Mouse (Mus musculus): ENCODE measurements around the gene Camkmt. TPM values are rescaled to one million over a fixed set of nuclear protein-coding genes. Genes with fewer than 3 reads are reported as not detected.

The Camkmt gene
- polyA plus RNA-seq, 1 experiment = 4.8 TPM

- TF ChIP-seq CTCF (IDR thresholded peaks at IDR 0.05; ENCODE audit: control insufficient read depth, insufficient read depth, insufficient replicate concordance, low read depth, low read length) = no peak
- TF ChIP-seq POLR2A (IDR thresholded peaks at IDR 0.05; ENCODE audit: control insufficient read depth, low read depth, low read length) = no peak
- Histone ChIP-seq H3K4me3 (ENCODE audit: control insufficient read depth, low read depth, low read length) (no peak overlapping the region), H3K27ac (ENCODE audit: control insufficient read depth, insufficient read depth, low read depth, low read length) (no peak overlapping the region), H3K36me3 (ENCODE audit: control insufficient read depth, insufficient read depth, low read length) (no peaks in the 10 kb centered on the region), H3K4me1 (ENCODE audit: control insufficient read depth, insufficient read depth, low read length) (peaks cover 12% of the 10 kb centered on the region), H3K27me3 (ENCODE audit: control insufficient read depth, insufficient read depth, low read length) (peaks cover 10% of the 10 kb centered on the region)
Measured at GRCm38 (mm10) chr17:85483086-85483485, 392.7 kb downstream of the Camkmt start.

- Histone ChIP-seq H3K27ac (ENCODE audit: control insufficient read depth, insufficient read depth, low read depth, low read length) (no peak overlapping the region), H3K4me3 (ENCODE audit: control insufficient read depth, low read depth, low read length) (no peak overlapping the region), H3K4me1 (ENCODE audit: control insufficient read depth, insufficient read depth, low read length) (peaks cover 12% of the 10 kb centered on the region), H3K27me3 (ENCODE audit: control insufficient read depth, insufficient read depth, low read length) (peaks cover 10% of the 10 kb centered on the region), H3K36me3 (ENCODE audit: control insufficient read depth, insufficient read depth, low read length) (no peaks in the 10 kb centered on the region)
- no peak for TF ChIP-seq POLR2A (IDR thresholded peaks at IDR 0.05; ENCODE audit: control insufficient read depth, low read depth, low read length)
- TF ChIP-seq CTCF (IDR thresholded peaks at IDR 0.05; ENCODE audit: control insufficient read depth, insufficient read depth, insufficient replicate concordance, low read depth, low read length) = no peak
Measured at GRCm38 (mm10) chr17:85484015-85484414, 393.7 kb downstream of the Camkmt start.

- TF ChIP-seq CTCF (IDR thresholded peaks at IDR 0.05; ENCODE audit: control insufficient read depth, insufficient read depth, insufficient replicate concordance, low read depth, low read length) = no peak
- Histone ChIP-seq H3K36me3 (ENCODE audit: control insufficient read depth, insufficient read depth, low read length) (no peaks in the 10 kb centered on the region), H3K27ac (ENCODE audit: control insufficient read depth, insufficient read depth, low read depth, low read length) (no peak overlapping the region), H3K4me1 (ENCODE audit: control insufficient read depth, insufficient read depth, low read length) (peaks cover 12% of the 10 kb centered on the region), H3K27me3 (ENCODE audit: control insufficient read depth, insufficient read depth, low read length) (peaks cover 10% of the 10 kb centered on the region), H3K4me3 (ENCODE audit: control insufficient read depth, low read depth, low read length) (no peak overlapping the region)
Measured at GRCm38 (mm10) chr17:85484526-85484925, 394.2 kb downstream of the Camkmt start.

- TF ChIP-seq POLR2A (IDR thresholded peaks at IDR 0.05; ENCODE audit: control insufficient read depth, low read depth, low read length) (no peak), CTCF (IDR thresholded peaks at IDR 0.05; ENCODE audit: control insufficient read depth, insufficient read depth, insufficient replicate concordance, low read depth, low read length) (no peak)
Measured at GRCm38 (mm10) chr17:85485065-85485945, 395.0 kb downstream of the Camkmt start.

GRCm38 (mm10) chr17:85485946-85486533 lies 395.7 kb downstream of the Camkmt start:
- Histone ChIP-seq H3K27ac (ENCODE audit: control insufficient read depth, insufficient read depth, low read depth, low read length) (no peak overlapping the region), H3K27me3 (ENCODE audit: control insufficient read depth, insufficient read depth, low read length) (peaks cover 10% of the 10 kb centered on the region), H3K4me3 (ENCODE audit: control insufficient read depth, low read depth, low read length) (no peak overlapping the region; the same call in 1 of the 2 replicates), H3K4me1 (ENCODE audit: control insufficient read depth, insufficient read depth, low read length) (peaks cover 12% of the 10 kb centered on the region), H3K36me3 (ENCODE audit: control insufficient read depth, insufficient read depth, low read length) (no peaks in the 10 kb centered on the region)
- TF ChIP-seq POLR2A (IDR thresholded peaks at IDR 0.05; ENCODE audit: control insufficient read depth, low read depth, low read length) = no peak
- no peak for TF ChIP-seq CTCF (IDR thresholded peaks at IDR 0.05; ENCODE audit: control insufficient read depth, insufficient read depth, insufficient replicate concordance, low read depth, low read length)

More at GRCm38 (mm10) chr17:85485065-85485945, 395.0 kb downstream of the Camkmt start:
- Histone ChIP-seq H3K4me3 (ENCODE audit: control insufficient read depth, low read depth, low read length) (no peak overlapping the region; the same call in 1 of the 2 replicates), H3K4me1 (ENCODE audit: control insufficient read depth, insufficient read depth, low read length) (peaks cover 12% of the 10 kb centered on the region), H3K27ac (ENCODE audit: control insufficient read depth, insufficient read depth, low read depth, low read length) (no peak overlapping the region), H3K36me3 (ENCODE audit: control insufficient read depth, insufficient read depth, low read length) (no peaks in the 10 kb centered on the region), H3K27me3 (ENCODE audit: control insufficient read depth, insufficient read depth, low read length) (peaks cover 10% of the 10 kb centered on the region)

- no peak for TF ChIP-seq CTCF (IDR thresholded peaks at IDR 0.05; ENCODE audit: control insufficient read depth, insufficient read depth, insufficient replicate concordance, low read depth, low read length)
- Histone ChIP-seq H3K27ac (ENCODE audit: control insufficient read depth, insufficient read depth, low read depth, low read length) (no peak overlapping the region), H3K4me1 (ENCODE audit: control insufficient read depth, insufficient read depth, low read length) (peaks cover 12% of the 10 kb centered on the region), H3K4me3 (ENCODE audit: control insufficient read depth, low read depth, low read length) (peak overlapping the region; percentile 24), H3K27me3 (ENCODE audit: control insufficient read depth, insufficient read depth, low read length) (peaks cover 10% of the 10 kb centered on the region), H3K36me3 (ENCODE audit: control insufficient read depth, insufficient read depth, low read length) (no peaks in the 10 kb centered on the region)
Measured at GRCm38 (mm10) chr17:85486585-85487480, 396.5 kb downstream of the Camkmt start.

- peaks cover 12% of the 10 kb centered on the region for H3K4me1 ChIP-seq (ENCODE audit: control insufficient read depth, insufficient read depth, low read length)
- H3K27ac ChIP-seq (ENCODE audit: control insufficient read depth, insufficient read depth, low read depth, low read length) = no peak overlapping the region
- H3K27me3 ChIP-seq (ENCODE audit: control insufficient read depth, insufficient read depth, low read length) = peaks cover 10% of the 10 kb centered on the region
- no peak overlapping the region for H3K4me3 ChIP-seq (ENCODE audit: control insufficient read depth, low read depth, low read length)
- no peak for TF ChIP-seq POLR2A (IDR thresholded peaks at IDR 0.05; ENCODE audit: control insufficient read depth, low read depth, low read length)
- TF ChIP-seq CTCF (IDR thresholded peaks at IDR 0.05; ENCODE audit: control insufficient read depth, insufficient read depth, insufficient replicate concordance, low read depth, low read length) = no peak
- H3K36me3 ChIP-seq (ENCODE audit: control insufficient read depth, insufficient read depth, low read length) = no peaks in the 10 kb centered on the region
Measured at GRCm38 (mm10) chr17:85487531-85487930, 397.2 kb downstream of the Camkmt start.
